Mouse (Mus musculus): ENCODE results near the gene Rrp9. TPM values are rescaled to one million over a fixed set of nuclear protein-coding genes. Genes with fewer than 3 reads are reported as not detected.

Gene Rrp9
- polyA plus RNA-seq, 1 experiment from 2014 or later, result 35.0 TPM

DNA sequence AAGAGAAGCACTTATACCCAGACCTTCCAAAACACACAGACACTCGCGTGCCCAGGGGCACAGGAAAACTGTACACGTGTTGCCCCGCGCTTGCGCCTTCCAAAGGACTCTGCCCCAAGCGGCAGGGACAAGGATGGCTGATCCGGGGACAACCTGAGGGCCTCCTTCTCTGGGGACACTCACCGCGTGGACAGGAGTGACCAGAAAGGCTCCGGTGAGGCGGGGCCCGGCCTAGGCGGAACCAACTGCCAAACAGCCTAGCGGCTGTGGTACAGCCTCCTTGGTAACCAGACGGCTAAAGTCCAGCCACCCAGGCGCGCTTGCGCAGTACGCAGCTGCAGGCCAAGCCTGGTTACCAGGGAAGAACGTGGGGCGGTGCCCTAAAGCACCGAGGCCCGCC is 28.4 kb upstream of the Rrp9 start, which contains the start of the genes Abhd14b and Abhd14a:
TSS of gene Abhd14b (plus strand) at position 112 of the 400 bp plus-strand sequence.
TSS of gene Abhd14a (minus strand) at position 331 of the 400 bp plus-strand sequence.
- no peaks in the 10 kb centered on the region for H3K9me3 ChIP-seq (ENCODE audit: control insufficient read depth, low read length)
- H3K9ac ChIP-seq (ENCODE audit: low read depth, low read length), result peak within 1 kb of the TSS; percentile 69
- H3K4me3 ChIP-seq (ENCODE audit: low read depth, low read length), result peak within 1 kb of the TSS; percentile 55
- H3K4me1 ChIP-seq (ENCODE audit: control insufficient read depth, insufficient read depth, low read length), result peaks cover 42% of the 10 kb centered on the region
- 0 out of 2 replicates have a peak, but pooled peaks cover under 1% of the 10 kb centered on the region for H3K36me3 ChIP-seq (ENCODE audit: control insufficient read depth, insufficient read depth, low read length)
- WGBS, result 0% methylated on average over 18 of the region's 24 CpGs
- DNase-seq (ENCODE audit: low spot score) (peak; percentile 96), ATAC-seq (ENCODE audit: low read depth) (peak; percentile 86)
- H3K27ac ChIP-seq (replicated peaks; ENCODE audit: low read depth, low read length), result peak within 1 kb of the TSS; percentile 77
- peak within 1 kb of the TSS; percentile 83 for H3K4me2 ChIP-seq (ENCODE audit: low read depth, low read length)
- no peaks in the 10 kb centered on the region for H3K27me3 ChIP-seq (replicated peaks; ENCODE audit: control insufficient read depth, insufficient read depth, low read length)

GRCm38 (mm10) chr9:106447951-106448350 is 27.8 kb upstream of the Rrp9 start:
- no peaks in the 10 kb centered on the region for H3K36me3 ChIP-seq (ENCODE audit: control insufficient read depth, insufficient read depth, low read length)
- ATAC-seq (ENCODE audit: low read depth) (no peak), DNase-seq (ENCODE audit: low spot score) (no peak)
- H3K27ac ChIP-seq (replicated peaks; ENCODE audit: low read depth, low read length), result peak overlapping the region; percentile 77
- peak overlapping the region; percentile 55 for H3K4me3 ChIP-seq (ENCODE audit: low read depth, low read length)
- H3K27me3 ChIP-seq (replicated peaks; ENCODE audit: control insufficient read depth, insufficient read depth, low read length), result no peaks in the 10 kb centered on the region
- H3K4me2 ChIP-seq (ENCODE audit: low read depth, low read length), result peak overlapping the region; percentile 83
- peaks cover 47% of the 10 kb centered on the region for H3K4me1 ChIP-seq (ENCODE audit: control insufficient read depth, insufficient read depth, low read length)
- peak overlapping the region; percentile 69 for H3K9ac ChIP-seq (ENCODE audit: low read depth, low read length)
- H3K9me3 ChIP-seq (ENCODE audit: control insufficient read depth, low read length), result no peaks in the 10 kb centered on the region
- 36% methylated on average over 9 of the region's 9 CpGs for WGBS

- peak; percentile 56 for ATAC-seq (ENCODE audit: low read depth)
- H3K4me1 ChIP-seq (ENCODE audit: control insufficient read depth, insufficient read depth, low read length), result peaks cover 49% of the 10 kb centered on the region
- peak; percentile 89 for DNase-seq (ENCODE audit: low spot score)
- 1% methylated on average over 23 of the region's 23 CpGs for WGBS
- peak overlapping the region; percentile 77; the same call in 1 of the 2 replicates for H3K27ac ChIP-seq (replicated peaks; ENCODE audit: low read depth, low read length)
- peak overlapping the region; percentile 55 for H3K4me3 ChIP-seq (ENCODE audit: low read depth, low read length)
- H3K27me3 ChIP-seq (replicated peaks; ENCODE audit: control insufficient read depth, insufficient read depth, low read length), result no peaks in the 10 kb centered on the region
- no peaks in the 10 kb centered on the region for H3K9me3 ChIP-seq (ENCODE audit: control insufficient read depth, low read length)
- H3K9ac ChIP-seq (ENCODE audit: low read depth, low read length), result peak overlapping the region; percentile 69
- no peaks in the 10 kb centered on the region for H3K36me3 ChIP-seq (ENCODE audit: control insufficient read depth, insufficient read depth, low read length)
- peak overlapping the region; percentile 83 for H3K4me2 ChIP-seq (ENCODE audit: low read depth, low read length)
Measured at GRCm38 (mm10) chr9:106448498-106449031, 27.2 kb upstream of the Rrp9 start.

DNA sequence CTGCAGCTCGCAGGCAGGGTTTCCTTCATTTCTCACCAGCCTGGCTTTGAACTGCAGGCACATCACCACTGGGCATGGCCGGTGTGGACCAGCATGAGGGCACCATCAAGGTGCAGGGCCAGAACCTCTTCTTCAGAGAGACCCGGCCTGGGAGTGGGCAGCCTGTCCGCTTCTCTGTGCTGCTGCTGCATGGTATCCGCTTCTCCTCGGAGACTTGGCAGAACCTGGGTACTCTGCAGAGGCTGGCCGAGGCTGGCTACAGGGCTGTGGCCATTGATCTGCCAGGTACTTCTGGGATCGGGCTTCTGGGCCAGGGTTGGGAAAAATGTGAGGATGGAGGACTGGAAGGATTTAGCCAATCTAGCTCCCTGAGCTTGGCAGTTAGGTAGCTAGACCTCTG is 25.8 kb upstream of the Rrp9 start:
- H3K9ac ChIP-seq (ENCODE audit: low read depth, low read length), result peak overlapping the region; percentile 12; the same call in 1 of the 2 replicates
- no peaks in the 10 kb centered on the region for H3K9me3 ChIP-seq (ENCODE audit: control insufficient read depth, low read length)
- peak overlapping the region; percentile 31 for H3K4me2 ChIP-seq (ENCODE audit: low read depth, low read length)
- DNase-seq (ENCODE audit: low spot score) (no peak), ATAC-seq (ENCODE audit: low read depth) (no peak)
- H3K4me1 ChIP-seq (ENCODE audit: control insufficient read depth, insufficient read depth, low read length), result peaks cover 55% of the 10 kb centered on the region
- no peaks in the 10 kb centered on the region for H3K27me3 ChIP-seq (replicated peaks; ENCODE audit: control insufficient read depth, insufficient read depth, low read length)
- H3K36me3 ChIP-seq (ENCODE audit: control insufficient read depth, insufficient read depth, low read length), result no peaks in the 10 kb centered on the region
- H3K4me3 ChIP-seq (ENCODE audit: low read depth, low read length), result no peak overlapping the region
- WGBS, result 82% methylated on average over 8 of the region's 8 CpGs
- peak overlapping the region; percentile 56 for H3K27ac ChIP-seq (replicated peaks; ENCODE audit: low read depth, low read length)

GRCm38 (mm10) chr9:106450661-106451060 is 25.1 kb upstream of the Rrp9 start:
- peaks cover 59% of the 10 kb centered on the region for H3K4me1 ChIP-seq (ENCODE audit: control insufficient read depth, insufficient read depth, low read length)
- peak; percentile 93 for DNase-seq (ENCODE audit: low spot score)
- 6% methylated on average over 9 of the region's 9 CpGs for WGBS

DNA sequence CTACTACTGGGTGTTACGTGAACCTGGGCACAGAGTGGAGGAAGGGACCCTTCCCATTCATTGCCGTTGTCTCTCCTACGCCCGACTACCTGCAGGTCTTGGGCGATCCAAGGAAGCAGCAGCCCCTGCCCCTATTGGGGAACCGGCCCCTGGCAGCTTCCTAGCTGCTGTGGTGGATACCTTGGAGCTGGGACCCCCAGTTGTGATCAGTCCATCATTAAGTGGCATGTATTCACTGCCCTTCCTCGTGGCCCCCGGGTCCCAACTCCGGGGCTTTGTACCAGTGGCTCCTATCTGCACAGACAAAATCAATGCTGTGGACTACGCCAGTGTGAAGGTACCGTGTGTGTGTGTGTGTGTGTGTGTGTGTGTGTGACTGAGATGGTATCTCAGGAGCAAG is 24.5 kb upstream of the Rrp9 start:
- no peak overlapping the region for H3K4me3 ChIP-seq (ENCODE audit: low read depth, low read length)
- H3K9me3 ChIP-seq (ENCODE audit: control insufficient read depth, low read length), result no peaks in the 10 kb centered on the region
- H3K27ac ChIP-seq (replicated peaks; ENCODE audit: low read depth, low read length), result peak overlapping the region; percentile 17; the same call in 1 of the 2 replicates
- ATAC-seq (ENCODE audit: low read depth), result no peak
- DNase-seq (ENCODE audit: low spot score), result no peak
- no peak overlapping the region for H3K9ac ChIP-seq (ENCODE audit: low read depth, low read length)
- peak overlapping the region; percentile 31; the same call in 1 of the 2 replicates for H3K4me2 ChIP-seq (ENCODE audit: low read depth, low read length)
- 63% methylated on average over 11 of the region's 11 CpGs for WGBS
- no peaks in the 10 kb centered on the region for H3K27me3 ChIP-seq (replicated peaks; ENCODE audit: control insufficient read depth, insufficient read depth, low read length)
- H3K36me3 ChIP-seq (ENCODE audit: control insufficient read depth, insufficient read depth, low read length), result no peaks in the 10 kb centered on the region
- H3K4me1 ChIP-seq (ENCODE audit: control insufficient read depth, insufficient read depth, low read length), result peaks cover 64% of the 10 kb centered on the region

More at GRCm38 (mm10) chr9:106450661-106451060, 25.1 kb upstream of the Rrp9 start:
- Histone ChIP-seq H3K27ac (replicated peaks; ENCODE audit: low read depth, low read length) (peak overlapping the region; percentile 56), H3K36me3 (ENCODE audit: control insufficient read depth, insufficient read depth, low read length) (no peaks in the 10 kb centered on the region), H3K9me3 (ENCODE audit: control insufficient read depth, low read length) (no peaks in the 10 kb centered on the region), H3K4me3 (ENCODE audit: low read depth, low read length) (no peak overlapping the region), H3K9ac (ENCODE audit: low read depth, low read length) (peak overlapping the region; percentile 12; the same call in 1 of the 2 replicates), H3K27me3 (replicated peaks; ENCODE audit: control insufficient read depth, insufficient read depth, low read length) (no peaks in the 10 kb centered on the region), H3K4me2 (ENCODE audit: low read depth, low read length) (peak overlapping the region; percentile 31)
- peak; percentile 17; the same call in 1 of the 2 replicates for ATAC-seq (ENCODE audit: low read depth)

DNA sequence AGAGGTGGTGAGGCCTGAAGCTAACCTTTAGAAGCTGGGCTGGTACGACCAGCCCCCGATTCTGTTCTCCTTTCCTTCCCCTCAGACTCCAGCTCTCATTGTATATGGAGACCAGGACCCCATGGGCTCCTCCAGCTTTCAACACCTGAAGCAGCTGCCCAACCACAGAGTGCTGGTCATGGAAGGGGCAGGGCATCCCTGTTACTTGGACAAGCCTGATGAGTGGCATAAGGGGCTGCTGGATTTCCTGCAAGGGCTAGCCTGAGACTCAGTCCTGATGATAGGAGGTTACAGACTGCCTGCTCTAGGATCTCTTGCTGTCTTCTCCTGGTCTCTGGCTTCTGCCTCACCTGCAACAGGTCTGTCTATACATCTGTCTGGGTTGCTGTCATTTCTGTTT is 23.9 kb upstream of the Rrp9 start:
- no peak overlapping the region for H3K4me2 ChIP-seq (ENCODE audit: low read depth, low read length)
- DNase-seq (ENCODE audit: low spot score), result no peak

GRCm38 (mm10) chr9:106452351-106452750 is 23.4 kb upstream of the Rrp9 start:
- no peak for DNase-seq (ENCODE audit: low spot score)
- no peak for ATAC-seq (ENCODE audit: low read depth)
- H3K4me3 ChIP-seq (ENCODE audit: low read depth, low read length), result peak overlapping the region; percentile 74
- H3K27ac ChIP-seq (replicated peaks; ENCODE audit: low read depth, low read length), result peak overlapping the region; percentile 89
- H3K4me1 ChIP-seq (ENCODE audit: control insufficient read depth, insufficient read depth, low read length), result peaks cover 67% of the 10 kb centered on the region
- 35% methylated on average over 6 of the region's 6 CpGs for WGBS
- H3K9ac ChIP-seq (ENCODE audit: low read depth, low read length), result no peak overlapping the region
- no peaks in the 10 kb centered on the region for H3K27me3 ChIP-seq (replicated peaks; ENCODE audit: control insufficient read depth, insufficient read depth, low read length)
- H3K4me2 ChIP-seq (ENCODE audit: low read depth, low read length), result peak overlapping the region; percentile 92; the same call in 1 of the 2 replicates
- no peaks in the 10 kb centered on the region for H3K36me3 ChIP-seq (ENCODE audit: control insufficient read depth, insufficient read depth, low read length)
- no peaks in the 10 kb centered on the region for H3K9me3 ChIP-seq (ENCODE audit: control insufficient read depth, low read length)

More for the DNA sequence above, 23.9 kb upstream of the Rrp9 start:
- H3K9ac ChIP-seq (ENCODE audit: low read depth, low read length), result no peak overlapping the region
- H3K27ac ChIP-seq (replicated peaks; ENCODE audit: low read depth, low read length), result 0 out of 2 replicates have a peak overlapping the region, but pooled peaks have one; percentile 89
- no peaks in the 10 kb centered on the region for H3K36me3 ChIP-seq (ENCODE audit: control insufficient read depth, insufficient read depth, low read length)
- H3K27me3 ChIP-seq (replicated peaks; ENCODE audit: control insufficient read depth, insufficient read depth, low read length), result no peaks in the 10 kb centered on the region
- H3K4me1 ChIP-seq (ENCODE audit: control insufficient read depth, insufficient read depth, low read length), result peaks cover 64% of the 10 kb centered on the region
- H3K4me3 ChIP-seq (ENCODE audit: low read depth, low read length), result no peak overlapping the region
- no peaks in the 10 kb centered on the region for H3K9me3 ChIP-seq (ENCODE audit: control insufficient read depth, low read length)
- no peak for ATAC-seq (ENCODE audit: low read depth)
- 38% methylated on average over 2 of the region's 2 CpGs for WGBS
